Comparison of ENCODE assay signal across 19 mouse cellular contexts in the genomic region with DNA sequence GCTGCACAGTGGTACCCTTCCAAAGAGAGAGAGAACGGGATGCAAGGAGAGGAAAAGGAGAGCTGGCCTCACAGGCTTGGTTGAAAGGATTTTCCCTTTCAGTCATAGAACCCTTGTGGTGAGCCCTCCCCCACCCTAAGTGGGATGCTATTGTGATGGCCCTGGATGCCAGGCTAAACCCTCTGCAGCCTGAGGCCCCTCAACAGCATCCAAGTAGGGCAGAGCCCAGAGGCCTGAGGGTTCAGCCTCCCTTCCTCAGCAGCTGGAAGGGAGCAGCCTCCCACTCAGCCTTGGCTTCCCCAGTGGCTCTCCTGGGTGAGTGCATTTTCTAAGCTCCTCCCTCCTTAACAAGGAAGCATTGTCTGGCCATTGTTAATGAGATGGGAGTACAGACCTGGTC.
DNase-seq lines count a peak whose midpoint lies in the region; ATAC-seq and TF ChIP-seq lines count a peak whose summit lies in the region.
"Had no signal": no experiment of that assay in that cellular context is flagged by ENCODE, and none has a peak within 500 bp of the region (broad histone marks: within the 10 kb centered on the region; RNA-seq: fewer than 3 reads in every experiment).

No protein-coding gene starts in this region.

- 32% methylated on average over 1 of the region's 1 CpGs for WGBS in forebrain, embryonic 10.5 days
- WGBS in forebrain, embryonic 16.5 days, result 13% methylated on average over 1 of the region's 1 CpGs
- WGBS in forebrain, embryonic 14.5 days, result 17% methylated on average over 1 of the region's 1 CpGs
- 5% methylated on average over 1 of the region's 1 CpGs for WGBS in midbrain, embryonic 14.5 days

- H3K27ac ChIP-seq in forebrain, embryonic 10.5 days, result peak overlapping the region; percentile 72
- H3K27ac ChIP-seq in forebrain, embryonic 16.5 days (ENCODE audit: low read length), result no peak overlapping the region; the same call in 1 of the 2 replicates
- peak overlapping the region; percentile 32; the same call in 1 of the 2 replicates for H3K27ac ChIP-seq in layer of hippocampus, adult 2 months
- H3K27ac ChIP-seq in forebrain, embryonic 14.5 days (ENCODE audit: low read depth, low read length), result peak overlapping the region; percentile 30; the same call in 1 of the 2 replicates
- H3K27ac ChIP-seq in midbrain, embryonic 14.5 days (replicated peaks; ENCODE audit: low read depth, low read length), result peak overlapping the region; percentile 58
- H3K27ac ChIP-seq: liver, embryonic 15.5 days had no signal

- no peak overlapping the region for H3K9ac ChIP-seq in forebrain, embryonic 16.5 days (replicated peaks; ENCODE audit: low read depth, low read length)
- no peak overlapping the region; the same call in 1 of the 2 replicates for H3K9ac ChIP-seq in forebrain, embryonic 14.5 days (ENCODE audit: low read length)
- no peak overlapping the region for H3K9ac ChIP-seq in midbrain, embryonic 14.5 days (replicated peaks; ENCODE audit: low read length)
- H3K9ac ChIP-seq: liver, embryonic 15.5 days had no signal

- H3K4me2 ChIP-seq in forebrain, embryonic 16.5 days (ENCODE audit: low read length), result no peak overlapping the region
- H3K4me2 ChIP-seq in forebrain, embryonic 14.5 days (ENCODE audit: low read length), result no peak overlapping the region
- no peak overlapping the region for H3K4me2 ChIP-seq in midbrain, embryonic 14.5 days (ENCODE audit: low read length)
- H3K4me2 ChIP-seq: liver, embryonic 15.5 days had no signal

- no peak overlapping the region for H3K4me3 ChIP-seq in forebrain, embryonic 10.5 days
- H3K4me3 ChIP-seq in forebrain, embryonic 16.5 days (replicated peaks; ENCODE audit: low read length), result no peak overlapping the region
- no peak overlapping the region for H3K4me3 ChIP-seq in layer of hippocampus, adult 2 months
- H3K4me3 ChIP-seq in forebrain, embryonic 14.5 days (ENCODE audit: low read depth, low read length), result no peak overlapping the region
- no peak overlapping the region for H3K4me3 ChIP-seq in midbrain, embryonic 14.5 days (replicated peaks; ENCODE audit: low read depth, low read length)
- H3K4me3 ChIP-seq: liver, embryonic 15.5 days had no signal

- TF ChIP-seq CTCF in layer of hippocampus, adult 2 months (conservative IDR thresholded peaks at IDR 0.05), result no peak

- H3K27me3 ChIP-seq in forebrain, embryonic 10.5 days (ENCODE audit: poor library complexity, severe bottlenecking), result no peaks in the 10 kb centered on the region
- H3K27me3 ChIP-seq in forebrain, embryonic 16.5 days (replicated peaks; ENCODE audit: control insufficient read depth, insufficient read depth, low read length), result no peaks in the 10 kb centered on the region
- no peaks in the 10 kb centered on the region for H3K27me3 ChIP-seq in forebrain, embryonic 14.5 days (replicated peaks; ENCODE audit: control insufficient read depth, insufficient read depth, low read length)
- no peaks in the 10 kb centered on the region for H3K27me3 ChIP-seq in midbrain, embryonic 14.5 days (ENCODE audit: control insufficient read depth, insufficient read depth, low read length)
- H3K27me3 ChIP-seq: liver, embryonic 15.5 days had no signal

- peaks cover 79% of the 10 kb centered on the region for H3K4me1 ChIP-seq in forebrain, embryonic 10.5 days
- peaks cover 21% of the 10 kb centered on the region for H3K4me1 ChIP-seq in forebrain, embryonic 16.5 days (replicated peaks; ENCODE audit: control insufficient read depth, insufficient read depth, low read length)
- H3K4me1 ChIP-seq in forebrain, embryonic 14.5 days (ENCODE audit: control insufficient read depth, insufficient read depth, low read length), result peaks cover 25% of the 10 kb centered on the region
- H3K4me1 ChIP-seq in midbrain, embryonic 14.5 days (ENCODE audit: control insufficient read depth, insufficient read depth, low read length), result peaks cover 44% of the 10 kb centered on the region

- DNase-seq in forebrain, embryonic 10.5 days (ENCODE audit: extremely low spot score, low spot score), result no peak
- DNase-seq in layer of hippocampus, adult 2 months (ENCODE audit: low spot score in 2 of 2), result no peak
- no peak for DNase-seq in layer of hippocampus, adult 11-12 months (ENCODE audit: low spot score)
- no peak for DNase-seq in forebrain, embryonic 14.5 days (ENCODE audit: low spot score)
- DNase-seq in midbrain, embryonic 14.5 days, result no peak
- DNase-seq in thymus, postnatal 10 days (ENCODE audit: low spot score in 2 of 2), result no peak
- no peak for DNase-seq in adrenal gland, postnatal 4 days (ENCODE audit: low spot score in 2 of 2)
- DNase-seq: cerebellum, adult 11-12 months; cerebellum, postnatal 36 days; gastrocnemius, postnatal 36 days; kidney, adult 2 months; kidney, postnatal 25 days; right cerebral cortex, postnatal 14 days; thymus, postnatal 4 days had no signal

- peaks cover 94% of the 10 kb centered on the region for H3K36me3 ChIP-seq in forebrain, embryonic 10.5 days (replicated peaks)
- peaks cover 10% of the 10 kb centered on the region for H3K36me3 ChIP-seq in forebrain, embryonic 16.5 days (ENCODE audit: control insufficient read depth, insufficient read depth)
- peaks cover 86% of the 10 kb centered on the region for H3K36me3 ChIP-seq in forebrain, embryonic 14.5 days (ENCODE audit: control insufficient read depth, insufficient read depth, low read length)
- peaks cover 84% of the 10 kb centered on the region for H3K36me3 ChIP-seq in midbrain, embryonic 14.5 days (ENCODE audit: control insufficient read depth, insufficient read depth, low read length)
- H3K36me3 ChIP-seq: G1E had no signal

- no peak for ATAC-seq in forebrain, embryonic 16.5 days
- ATAC-seq in forebrain, embryonic 14.5 days, result no peak
- ATAC-seq in midbrain, embryonic 14.5 days (ENCODE audit: low FRiP score, low TSS enrichment), result no peak
- ATAC-seq: CD4-positive, CD25-positive, alpha-beta regulatory T cell, adult 4 months; lung, postnatal 0 days had no signal

- H3K9me3 ChIP-seq in forebrain, embryonic 10.5 days, result no peaks in the 10 kb centered on the region
- no peaks in the 10 kb centered on the region for H3K9me3 ChIP-seq in forebrain, embryonic 16.5 days (ENCODE audit: control insufficient read depth, low read length)
- H3K9me3 ChIP-seq in forebrain, embryonic 14.5 days (replicated peaks; ENCODE audit: control insufficient read depth, low read length), result no peaks in the 10 kb centered on the region
- no peaks in the 10 kb centered on the region for H3K9me3 ChIP-seq in midbrain, embryonic 14.5 days (ENCODE audit: control insufficient read depth, low read length)
- H3K9me3 ChIP-seq: liver, embryonic 15.5 days had no signal
